Mouse (Mus musculus) liver, embryonic 16.5 days (tissue): Measurements from ENCODE around the gene A630010A05Rik. TPM values are rescaled to one million over a fixed set of nuclear protein-coding genes. Genes with fewer than 3 reads are reported as not detected.
"Not testable (repeated sequence)": the region's sequence is repeated elsewhere in the genome, so short reads cannot be mapped to it uniquely, and the experiment has no call there.

ENCODE experiments used
- ATAC-seq: fragments of 200-750 bp; cut with Nextera tagmentation; 2 replicates; pipeline ENCODE4 v1.8.0; 2017; ENCODE audit warnings: low read depth, mild to moderate bottlenecking, moderate number of reproducible peaks, moderate library complexity
- H3K27ac ChIP-seq: fragments of 300-500 bp; sonication (generic); 2 replicates; pipeline ENCODE4 v1.5.1; 2014; ENCODE audit warnings: mild to moderate bottlenecking, low read length
- H3K27me3 ChIP-seq: fragments of 300-500 bp; sonication (generic); 2 replicates; pipeline ENCODE4 v1.6.1; 2014; ENCODE audit warnings: low read depth, low read length, mixed read lengths; ENCODE audit not compliant: control insufficient read depth, insufficient read depth
- H3K36me3 ChIP-seq: fragments of 300-500 bp; sonication (generic); 2 replicates; pipeline ENCODE4 v1.6.1; 2014; ENCODE audit warnings: mild to moderate bottlenecking; ENCODE audit not compliant: control insufficient read depth, insufficient read depth
- H3K4me1 ChIP-seq: fragments of 300-500 bp; sonication (generic); 2 replicates; pipeline ENCODE4 v1.6.1; 2014; ENCODE audit warnings: low read depth, low read length, mixed read lengths; ENCODE audit not compliant: control insufficient read depth
- H3K4me2 ChIP-seq: fragments of 300-500 bp; sonication (generic); 2 replicates; pipeline ENCODE4 v1.6.1; 2014; ENCODE audit warnings: low read depth, low read length, mixed read lengths
- H3K4me3 ChIP-seq: fragments of 300-500 bp; sonication (generic); 2 replicates; pipeline ENCODE4 v1.5.1; 2014; ENCODE audit warnings: low read depth, mild to moderate bottlenecking, low read length
- H3K9ac ChIP-seq: fragments of 300-500 bp; sonication (generic); 2 replicates; pipeline ENCODE4 v1.6.1; 2014; ENCODE audit warnings: low read depth, low read length
- H3K9me3 ChIP-seq: fragments of 300-500 bp; sonication (generic); replicated peaks from 2 replicates; pipeline ENCODE4 v1.6.1; 2016; ENCODE audit warnings: low read length; ENCODE audit not compliant: control insufficient read depth
- WGBS: fragments of 180-500 bp; shearing (Covaris S2); extraction: QIAGEN DNeasy Blood & Tissue Kit; methylation state at CpG from one replicate; pipeline ENCODE4 v1.1.7; 2014; ENCODE audit not compliant: insufficient replicate concordance; 5-methylcytosine and 5-hydroxymethylcytosine counted together
- polyA plus RNA-seq: library from polyadenylated mRNA; unstranded; fragments of >200 nt; fragmentation: Nextera tagmentation; extraction: Ambion mirVana; gene quantifications from 2 replicates; pipeline ENCODE4 v1.2.1, GENCODE M21; 2015

Gene A630010A05Rik
- polyA plus RNA-seq: not detected in 2 replicates

DNA sequence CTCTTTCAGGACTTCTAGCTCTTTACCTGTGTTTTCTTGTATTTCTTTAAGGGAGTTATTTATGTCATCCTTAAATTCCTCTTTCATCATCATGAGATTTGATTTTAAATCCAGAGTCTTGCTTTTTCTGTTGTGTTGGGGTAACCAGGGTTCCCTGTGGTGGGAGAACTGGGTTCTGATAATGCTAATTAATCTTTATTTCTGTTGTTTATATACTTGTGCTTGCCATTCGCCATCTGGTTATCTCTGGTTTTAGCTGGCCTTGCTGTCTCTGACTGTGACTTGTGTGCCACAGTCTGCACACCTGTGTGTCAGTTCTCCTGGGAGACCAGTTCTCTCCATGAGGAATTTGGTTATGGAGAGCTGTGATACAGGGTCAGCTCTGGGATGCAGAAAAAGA is at the start of gene A630010A05Rik:
Gene A630010A05Rik, plus strand, starts transcription at position 301 of the 400 bp plus-strand sequence.
- Histone ChIP-seq H3K9me3 (no peaks in the 10 kb centered on the region), H3K4me2 (no peak within 1 kb of the TSS), H3K4me1 (no peaks in the 10 kb centered on the region), H3K27me3 (no peaks in the 10 kb centered on the region), H3K9ac (no peak within 1 kb of the TSS), H3K27ac (no peak within 1 kb of the TSS), H3K4me3 (no peak within 1 kb of the TSS), H3K36me3 (no peaks in the 10 kb centered on the region)
- 60% methylated on average over 1 of the region's 1 CpGs for WGBS
- no peak for ATAC-seq

DNA sequence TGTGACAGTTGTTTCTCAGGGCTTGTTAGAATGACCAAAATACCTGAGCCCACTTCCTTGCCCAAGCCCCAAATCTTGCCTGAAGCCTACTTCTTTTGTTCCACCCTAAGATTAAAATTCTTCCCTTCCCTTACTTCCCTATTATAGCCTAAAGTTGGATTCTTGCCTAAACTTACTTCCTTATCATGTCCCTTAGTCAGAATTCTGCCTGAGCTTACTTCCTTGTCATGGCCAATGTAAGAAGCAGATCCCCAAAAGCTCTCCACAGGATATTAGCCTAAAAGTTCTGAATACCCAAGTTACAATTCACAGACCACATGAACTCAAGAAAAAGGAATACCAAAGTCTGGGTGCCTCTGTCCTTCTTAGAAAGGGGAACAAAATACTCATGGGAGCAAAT is 26.4 kb upstream of the A630010A05Rik start:
- Histone ChIP-seq H3K36me3 (no peaks in the 10 kb centered on the region), H3K4me2 (no peak overlapping the region), H3K9ac (no peak overlapping the region), H3K4me3 (no peak overlapping the region), H3K4me1 (no peaks in the 10 kb centered on the region), H3K27me3 (no peaks in the 10 kb centered on the region), H3K27ac (no peak overlapping the region), H3K9me3 (no peaks in the 10 kb centered on the region)
- no peak for ATAC-seq

DNA sequence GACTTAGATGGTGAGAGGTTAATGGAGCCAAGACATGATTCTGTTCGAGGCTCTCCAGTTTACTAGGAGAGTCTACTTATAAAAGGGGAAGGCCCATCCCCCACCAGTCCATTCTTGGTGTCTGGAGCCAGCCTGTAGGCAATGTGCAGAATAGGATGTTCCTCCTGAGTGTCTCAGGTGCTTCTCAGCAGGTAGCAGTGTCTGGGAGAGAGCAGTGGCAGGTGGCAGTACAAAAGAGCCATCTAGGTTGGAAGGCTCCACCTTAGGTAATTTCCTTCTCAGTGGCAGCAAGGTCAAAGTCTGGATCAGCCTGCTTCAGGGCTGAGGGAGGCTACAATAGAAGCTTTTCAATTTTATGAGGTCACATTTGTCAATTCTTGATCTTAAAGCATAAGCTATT is 4.9 kb upstream of the A630010A05Rik start:
- not testable (repeated sequence) for ATAC-seq, H3K4me1 ChIP-seq, H3K9me3 ChIP-seq, H3K27me3 ChIP-seq, H3K4me2 ChIP-seq, H3K4me3 ChIP-seq, H3K36me3 ChIP-seq, H3K9ac ChIP-seq, H3K27ac ChIP-seq
- 29% methylated on average over 1 of the region's 1 CpGs for WGBS

Other genes starting within 250 kb of the A630010A05Rik start
- gene Fopnl, start 244.9 kb upstream of the A630010A05Rik start, polyA plus RNA-seq: 52.8 and 59.7 TPM in 2 replicates
- 2.1 and 3.0 TPM in 2 replicates for gene Abcc1, start 200.8 kb upstream of the A630010A05Rik start, polyA plus RNA-seq